In genomic region chr11:87126824-87127816, GRCm38 (mm10) we compare ENCODE assay signal across 8 mouse cellular contexts. TPM values are rescaled to one million over a fixed set of nuclear protein-coding genes. Genes with fewer than 3 reads are reported as not detected.
DNase-seq lines count a peak whose midpoint lies in the region; ATAC-seq and TF ChIP-seq lines count a peak whose summit lies in the region.

Gene Trim37 (plus strand): TSS chr11:87127077.

- H3K36me3 ChIP-seq in megakaryocyte, embryonic 14.5 days (replicated peaks; ENCODE audit: low read length) = peaks cover 37% of the 10 kb centered on the region

- TF ChIP-seq POLR2A in cortical plate, adult 2 months (IDR thresholded peaks at IDR 0.05; ENCODE audit: extremely low read depth, insufficient read depth, low read length) = peak; percentile 37; the same call in 1 of the 2 replicates

- TF ChIP-seq CTCF in cortical plate, adult 2 months (IDR thresholded peaks at IDR 0.05; ENCODE audit: extremely low read depth, insufficient read depth, low read length) = no peak

- peaks cover 3% of the 10 kb centered on the region for H3K4me1 ChIP-seq in cortical plate, adult 2 months (ENCODE audit: control insufficient read depth, insufficient read depth, low read length)
- H3K4me1 ChIP-seq in megakaryocyte, embryonic 14.5 days = peaks cover 24% of the 10 kb centered on the region

- H3K4me3 ChIP-seq in cortical plate, adult 2 months (ENCODE audit: insufficient read depth, low read length) = peak within 1 kb of the TSS; percentile 94
- peak within 1 kb of the TSS; percentile 97 for H3K4me3 ChIP-seq in megakaryocyte, embryonic 14.5 days (replicated peaks)

- no peaks in the 10 kb centered on the region for H3K27me3 ChIP-seq in megakaryocyte, embryonic 14.5 days (replicated peaks)

- peak within 1 kb of the TSS; percentile 91 for H3K27ac ChIP-seq in cortical plate, adult 2 months (ENCODE audit: insufficient read depth, low read length)

- H3K9me3 ChIP-seq in megakaryocyte, embryonic 14.5 days = no peaks in the 10 kb centered on the region

- peak; percentile 88 for ATAC-seq in activated CD4-positive, CD25-positive, alpha-beta regulatory T cell, adult 4 months

- DNase-seq in gastrocnemius, adult 8-10 months (ENCODE audit: low spot score in 2 of 2) = peak; percentile 59 to 84
- peak; percentile 56 for DNase-seq in hindlimb bud, embryonic 11.5 days (ENCODE audit: extremely low spot score, low read depth, low spot score)
- peak; percentile 69 to 93 for DNase-seq in left cerebral cortex, adult 8-10 months (ENCODE audit: low spot score in 2 of 2)
- peak; percentile 94 to 95 for DNase-seq in right cerebral cortex, postnatal 10 days (ENCODE audit: low spot score in 2 of 2)
- DNase-seq in urinary bladder, postnatal 25 days (ENCODE audit: low spot score) = peak; percentile 76

RNA-seq across cellular contexts. Expression of gene Trim37, which starts in this region (rescaled TPM):
- 1 to 10 TPM; 5.8 to 8.8 TPM for polyA plus RNA-seq in activated CD4-positive, CD25-positive, alpha-beta regulatory T cell, adult 4 months (2017; shearing (Covaris generic))
- polyA plus RNA-seq in cortical plate, adult 2 months (2012; rRNA removed) = 152 and 156 TPM in 2 replicates
- total RNA-seq in gastrocnemius, adult 8-10 months (2022) = 1 to 10 TPM; 3.5 to 5.7 (median 4.2) TPM
- 100 to 1,000 TPM; 199 to 222 (median 214) TPM for total RNA-seq in left cerebral cortex, adult 8-10 months (2022)
- 4.1 and 6.3 TPM in 2 replicates for polyA plus RNA-seq in megakaryocyte, embryonic 14.5 days (2012; ENCODE audit: insufficient read depth, low replicate concordance)

Comparison
In these comparisons a context has a peak if more than half of its experiments do, and no peak if none do; other contexts are left out.
1. Peak in every context shown above with its lines: DNase-seq, ATAC-seq, H3K4me3 ChIP-seq and H3K27ac ChIP-seq.
2. RNA of gene Trim37 (total RNA-seq): 199 to 222 TPM in left cerebral cortex, adult 8-10 months; 3.5 to 5.7 TPM in gastrocnemius, adult 8-10 months; every median in the first group is over 10 times any median in the second.
3. RNA of gene Trim37 (polyA plus RNA-seq): 152 to 156 TPM in cortical plate, adult 2 months; 5.8 to 8.8 TPM in activated CD4-positive, CD25-positive, alpha-beta regulatory T cell, adult 4 months and 4.1 to 6.3 TPM in megakaryocyte, embryonic 14.5 days; every median in the first group is over 10 times any median in the second.